Mouse (Mus musculus): Measurements from ENCODE around the gene C4b. TPM values are rescaled to one million over a fixed set of nuclear protein-coding genes. Genes with fewer than 3 reads are reported as not detected.

Gene C4b
- polyA plus RNA-seq (2012; rRNA removed) = 35.2 and 35.5 TPM in 2 replicates

GRCm38 (mm10) chr17:34743719-34744118 lies at the start of gene C4b:
TSS of gene C4b (minus strand) at chr17:34743882.

Other genes with a start within 250 kb of the C4b start
- gene Btnl6, start 226.5 kb downstream of the C4b start, polyA plus RNA-seq (2012; rRNA removed) = not detected in 2 replicates
- gene Notch4, start 179.6 kb downstream of the C4b start, polyA plus RNA-seq (2012; rRNA removed) = 26.5 and 37.1 TPM in 2 replicates
- gene Gpsm3, start 154.1 kb downstream of the C4b start, polyA plus RNA-seq (2012; rRNA removed) = 7.6 and 8.4 TPM in 2 replicates
- 74.1 and 89.9 TPM in 2 replicates for gene Pbx2, start 152.6 kb downstream of the C4b start, polyA plus RNA-seq (2012; rRNA removed)
- 3.7 and 4.7 TPM in 2 replicates for gene Ager, start 146.0 kb downstream of the C4b start, polyA plus RNA-seq (2012; rRNA removed)
- gene Rnf5, start 140.2 kb downstream of the C4b start, polyA plus RNA-seq (2012; rRNA removed) = 82.6 and 89.3 TPM in 2 replicates
- 293 and 303 TPM in 2 replicates for gene Agpat1, start 139.6 kb downstream of the C4b start, polyA plus RNA-seq (2012; rRNA removed)
- 3.9 and 5.0 TPM in 2 replicates for gene Egfl8, start 127.9 kb downstream of the C4b start, polyA plus RNA-seq (2012; rRNA removed)
- 41.5 and 54.3 TPM in 2 replicates for gene Ppt2, start 115.4 kb downstream of the C4b start, polyA plus RNA-seq (2012; rRNA removed)
- gene Prrt1, start 114.3 kb downstream of the C4b start, polyA plus RNA-seq (2012; rRNA removed) = 6.4 and 7.2 TPM in 2 replicates
- gene Fkbpl, start 99.1 kb downstream of the C4b start, polyA plus RNA-seq (2012; rRNA removed) = 2.6 and 5.9 TPM in 2 replicates
- 121 and 125 TPM in 2 replicates for gene Atf6b, start 96.7 kb downstream of the C4b start, polyA plus RNA-seq (2012; rRNA removed)
- gene Tnxb, start 73.3 kb downstream of the C4b start, polyA plus RNA-seq (2012; rRNA removed) = 47.5 and 63.3 TPM in 2 replicates
- gene Cyp21a1, start 60.7 kb upstream of the C4b start, polyA plus RNA-seq (2012; rRNA removed) = 1.5 and 2.7 TPM in 2 replicates
- 56.5 and 60.0 TPM in 2 replicates for gene Stk19, start 93.1 kb upstream of the C4b start, polyA plus RNA-seq (2012; rRNA removed)
- gene Dxo, start 93.1 kb upstream of the C4b start, polyA plus RNA-seq (2012; rRNA removed) = 45.2 and 55.1 TPM in 2 replicates
- gene Skiv2l, start 106.3 kb upstream of the C4b start, polyA plus RNA-seq (2012; rRNA removed) = 114 and 120 TPM in 2 replicates
- 24.5 and 28.4 TPM in 2 replicates for gene Nelfe, start 106.5 kb upstream of the C4b start, polyA plus RNA-seq (2012; rRNA removed)
- gene Cfb, start 118.6 kb upstream of the C4b start, polyA plus RNA-seq (2012; rRNA removed) = 16.7 and 26.4 TPM in 2 replicates
- 31.4 and 37.2 TPM in 2 replicates for gene Zbtb12, start 135.6 kb upstream of the C4b start, polyA plus RNA-seq (2012; rRNA removed)
- 0.06 TPM in 1 of 2 replicates, not detected in the other for gene Gm20547, start 138.2 kb upstream of the C4b start, polyA plus RNA-seq (2012; rRNA removed)
- gene C2, start 154.4 kb upstream of the C4b start, polyA plus RNA-seq (2012; rRNA removed) = 44.6 and 48.4 TPM in 2 replicates
- 397 and 463 TPM in 2 replicates for gene Ehmt2, start 154.6 kb upstream of the C4b start, polyA plus RNA-seq (2012; rRNA removed)
- 10.4 and 10.5 TPM in 2 replicates for gene Slc44a4, start 170.6 kb upstream of the C4b start, polyA plus RNA-seq (2012; rRNA removed)
- 41.7 and 43.1 TPM in 2 replicates for gene Neu1, start 187.4 kb upstream of the C4b start, polyA plus RNA-seq (2012; rRNA removed)
- gene Hspa1b, start 215.4 kb upstream of the C4b start, polyA plus RNA-seq (2012; rRNA removed) = 132 and 153 TPM in 2 replicates
- 1.1 TPM in 1 of 2 replicates, not detected in the other for gene Gm20481, start 226.0 kb upstream of the C4b start, polyA plus RNA-seq (2012; rRNA removed)
- gene Hspa1a, start 228.3 kb upstream of the C4b start, polyA plus RNA-seq (2012; rRNA removed) = 71.2 and 74.4 TPM in 2 replicates
- 0.28 and 0.47 TPM in 2 replicates for gene Hspa1l, start 228.8 kb upstream of the C4b start, polyA plus RNA-seq (2012; rRNA removed)
- gene Lsm2, start 238.0 kb upstream of the C4b start, polyA plus RNA-seq (2012; rRNA removed) = 107 and 128 TPM in 2 replicates

Data from ovary, adult 2 months (tissue).